Mouse (Mus musculus) cerebellum, adult 9-10 months (tissue): ENCODE data around the gene Sgca.
A peak's percentile ranks its signal among the peaks of the same experiment; 100 is the strongest.
"Not testable (repeated sequence)": the region's sequence is repeated elsewhere in the genome, so short reads cannot be mapped to it uniquely, and the experiment has no call there.

Experiments used
- DNase-seq: peaks from one replicate; pipeline ENCODE4 v3.0.0; 2022

Gene Sgca

DNA sequence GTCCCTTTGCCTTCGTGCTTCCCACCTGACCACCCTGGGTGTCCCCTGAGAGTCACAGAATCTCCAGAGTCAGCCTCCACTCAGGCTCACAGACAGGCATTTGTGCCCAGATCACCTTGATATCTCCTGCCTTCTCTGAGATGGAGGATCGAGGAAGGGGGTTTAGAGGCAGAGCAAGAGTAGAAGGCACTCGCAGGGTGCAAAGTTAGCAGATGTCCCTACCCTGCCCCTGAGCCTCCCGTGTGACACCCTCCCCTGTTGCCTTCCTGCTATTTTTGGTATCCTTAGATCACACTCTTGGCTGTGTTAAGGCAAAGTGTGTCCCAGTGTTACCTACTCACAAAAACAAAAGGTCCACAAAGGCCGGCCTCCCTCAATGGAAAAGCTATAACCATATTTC lies at the start of gene Sgca:
TSS of gene Sgca (minus strand) at position 129 of the 400 bp plus-strand sequence.
- no peak for DNase-seq

DNA sequence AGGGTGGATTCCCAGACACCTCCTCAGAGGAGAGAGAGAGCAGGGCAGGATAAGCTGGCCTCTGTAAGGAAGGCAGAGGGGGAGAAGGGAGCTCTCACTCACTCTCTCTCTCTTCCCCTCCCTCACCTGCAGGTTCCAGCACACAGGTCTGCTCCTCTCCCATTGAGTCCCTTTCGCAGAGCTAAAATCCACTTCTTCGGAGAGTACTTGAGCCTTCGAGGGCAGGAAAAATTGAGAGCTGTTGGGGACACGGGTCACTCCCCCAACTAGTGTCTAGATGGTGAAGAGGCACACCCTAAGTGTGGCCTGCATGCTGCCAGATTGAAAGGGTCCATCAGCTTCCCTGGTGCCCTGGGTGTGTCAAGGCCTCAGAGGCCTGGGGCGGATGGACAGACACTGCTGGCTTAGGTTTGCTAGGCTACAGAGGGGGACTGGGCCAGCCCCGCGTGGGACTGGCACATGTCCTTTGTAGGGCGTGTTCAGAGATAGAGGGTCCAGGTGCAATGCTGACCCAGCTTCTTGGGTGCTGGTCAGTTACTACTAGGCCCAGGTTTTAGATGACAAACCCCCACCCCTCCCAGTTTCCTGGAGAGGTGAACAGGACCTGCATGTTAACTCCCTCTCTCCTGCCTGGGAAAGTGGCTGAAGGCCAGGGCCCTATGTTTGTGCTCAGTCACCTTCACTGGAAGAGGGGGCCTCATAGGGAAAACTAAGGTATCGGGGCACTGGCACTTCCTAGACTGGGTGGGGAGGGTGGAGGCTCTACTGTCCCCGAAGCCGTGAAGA lies 49.3 kb upstream of the Sgca start:
- no peak for DNase-seq

DNA sequence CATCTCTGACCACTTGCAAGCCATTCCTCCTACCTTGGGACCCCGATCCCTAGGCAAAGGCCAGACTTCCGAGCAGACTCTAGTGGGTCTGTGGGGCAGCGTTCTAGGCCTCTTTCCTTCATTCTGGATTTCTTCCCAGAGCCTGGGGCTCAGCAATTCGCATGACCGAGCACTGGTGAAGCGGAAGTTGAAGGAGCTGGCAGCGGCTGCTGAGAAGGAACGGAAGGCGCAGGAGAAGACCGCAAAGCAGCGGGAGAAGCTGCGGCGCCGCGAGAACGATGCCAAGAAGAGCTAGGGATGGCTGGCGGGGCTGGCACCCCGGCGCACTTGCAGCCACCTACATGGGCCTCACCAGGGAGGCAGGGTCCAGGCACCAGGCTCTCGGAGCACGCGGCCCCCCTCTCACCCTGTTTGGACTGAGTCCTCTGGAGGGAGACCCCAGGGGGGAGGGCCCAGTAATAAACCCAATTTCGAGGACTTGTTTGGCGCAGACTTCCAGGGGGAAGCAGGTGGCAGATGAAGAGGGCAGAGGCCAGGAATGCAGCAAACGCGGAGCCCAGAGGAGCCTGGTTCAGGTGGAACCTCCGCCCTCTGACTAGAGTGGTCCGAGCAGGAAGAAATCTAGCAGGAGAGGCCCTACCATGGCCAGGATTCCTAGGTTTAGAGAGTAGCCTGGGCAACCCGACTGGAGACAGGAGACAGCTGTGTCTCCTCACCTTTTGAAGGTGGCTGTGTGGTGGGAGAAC lies 48.5 kb upstream of the Sgca start:
- peak; percentile 96 for DNase-seq

GRCm38 (mm10) chr11:95023481-95023880 lies 47.4 kb upstream of the Sgca start:
- no peak for DNase-seq

GRCm38 (mm10) chr11:95022237-95022992 lies 46.3 kb upstream of the Sgca start:
- DNase-seq: no peak

DNA sequence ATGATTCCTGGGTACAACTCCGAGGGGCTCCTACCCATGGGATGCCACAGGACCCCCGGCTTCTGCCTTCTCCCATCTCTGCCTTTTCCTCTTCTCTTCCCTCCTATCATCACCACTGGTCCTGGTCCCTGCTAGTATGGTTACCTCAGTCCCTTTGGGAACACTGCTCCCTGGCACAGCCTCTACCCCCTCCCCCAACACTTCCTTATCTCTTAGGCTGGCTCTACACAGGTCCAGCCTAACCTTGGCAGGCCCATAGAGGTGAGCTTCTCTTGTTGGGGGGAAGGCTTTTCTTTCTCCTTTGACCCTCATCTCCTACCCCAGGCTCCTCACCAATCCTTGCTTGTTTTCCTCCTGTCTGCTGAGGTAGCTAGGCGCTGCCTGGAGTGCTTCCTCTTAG lies 39.4 kb upstream of the Sgca start:
- DNase-seq: no peak

GRCm38 (mm10) chr11:95012487-95012886 lies 36.4 kb upstream of the Sgca start:
- no peak for DNase-seq

- no peak for DNase-seq
These were observed 35.9 kb upstream of the Sgca start for GRCm38 (mm10) chr11:95012075-95012474.

DNA sequence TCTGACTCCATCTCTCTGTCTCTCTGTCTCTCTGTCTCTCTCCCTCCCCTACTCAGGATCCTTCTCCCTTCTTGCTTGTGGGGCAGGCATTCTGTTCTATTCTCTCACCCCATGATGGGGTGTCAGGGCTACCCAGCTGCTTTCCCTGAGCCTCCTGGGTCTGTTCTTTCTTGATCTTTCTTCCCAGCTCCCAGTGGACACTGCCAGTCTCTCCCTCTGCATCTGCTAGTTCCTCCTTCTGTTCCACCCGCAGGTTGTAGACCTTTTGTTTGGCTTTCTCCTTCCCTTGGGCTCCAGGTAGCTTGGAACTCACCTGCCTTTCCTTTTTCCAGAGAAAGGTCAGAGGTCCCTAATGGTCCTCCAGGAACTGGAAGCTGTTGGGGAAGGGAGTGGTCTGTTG lies 35.3 kb upstream of the Sgca start:
- DNase-seq: no peak

GRCm38 (mm10) chr11:95010841-95011403 lies 34.8 kb upstream of the Sgca start:
- DNase-seq: not testable (repeated sequence)

- DNase-seq: no peak
These were observed 34.1 kb upstream of the Sgca start for GRCm38 (mm10) chr11:95010141-95010739.

GRCm38 (mm10) chr11:95009629-95010014 lies 33.5 kb upstream of the Sgca start, which contains the start of gene Samd14:
TSS of gene Samd14 (plus strand) at chr11:95009879.
- peak; percentile 84 for DNase-seq

DNA sequence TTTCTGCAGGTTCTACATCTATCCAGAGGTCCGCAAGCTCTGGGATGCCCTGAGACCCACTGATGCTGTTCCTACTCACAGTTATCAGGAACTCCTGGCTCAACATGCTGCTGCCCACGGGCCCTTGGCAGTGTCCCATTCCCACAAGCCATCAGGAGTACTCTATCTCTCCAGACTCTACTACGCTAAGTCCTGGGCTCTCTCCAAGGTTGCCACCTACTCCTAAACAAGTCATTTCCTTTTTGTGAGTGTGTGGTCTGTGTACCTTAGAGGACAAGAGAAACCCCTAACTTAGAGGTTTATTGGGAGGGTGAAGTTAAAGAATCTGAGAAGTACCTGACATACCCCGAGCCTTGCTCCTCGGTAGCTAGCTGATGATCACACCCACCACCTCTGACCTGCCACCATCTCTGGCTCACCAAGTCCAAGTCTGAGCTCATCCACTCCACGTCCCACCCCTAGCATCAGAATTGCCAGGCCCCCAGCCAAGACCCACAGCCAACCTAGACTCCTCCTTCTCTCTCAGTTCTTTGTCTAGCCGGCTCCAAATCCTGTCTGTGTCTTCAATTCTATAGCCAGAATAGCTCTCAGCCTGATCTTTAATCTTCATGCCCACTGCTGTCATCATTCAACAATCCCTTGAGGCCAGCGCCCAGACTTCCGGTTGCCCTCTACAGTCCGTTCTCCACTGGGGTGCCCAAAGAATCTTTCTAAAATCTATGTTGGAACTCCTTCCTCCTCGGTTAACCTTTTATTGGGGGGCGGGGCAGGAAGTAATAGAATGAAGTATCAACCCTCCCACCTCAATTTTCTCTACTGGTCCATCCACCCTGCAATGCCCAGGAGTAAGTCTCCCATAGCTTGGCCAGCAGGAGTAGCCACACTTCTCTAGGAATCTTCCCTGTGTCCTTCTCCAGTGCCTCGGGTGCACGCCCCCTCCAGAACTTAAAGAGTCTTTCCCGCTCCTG lies 32.8 kb upstream of the Sgca start:
- DNase-seq: no peak

DNA sequence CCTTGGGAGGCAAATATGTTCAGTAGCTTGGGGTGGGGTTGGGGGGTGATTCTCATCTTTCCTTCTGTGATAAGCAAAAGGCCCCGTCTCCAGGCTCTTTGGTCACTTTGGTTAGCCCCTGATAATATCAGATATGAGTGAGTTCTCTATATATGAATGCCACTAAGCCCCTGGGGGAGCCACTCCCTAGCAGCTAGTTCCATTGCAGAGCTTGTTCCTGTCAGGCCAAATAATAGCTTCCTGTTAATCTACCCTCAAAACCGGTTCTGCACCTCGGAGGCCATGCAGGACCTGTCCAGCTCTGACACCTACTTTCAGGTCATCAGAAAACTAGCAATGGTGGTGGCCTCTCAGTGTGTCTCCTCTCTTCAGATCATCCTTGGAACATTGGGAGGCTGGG lies 31.3 kb upstream of the Sgca start:
- DNase-seq: no peak

GRCm38 (mm10) chr11:95006525-95007219 lies 30.5 kb upstream of the Sgca start:
- DNase-seq: no peak

- DNase-seq: no peak
These were observed 29.9 kb upstream of the Sgca start for GRCm38 (mm10) chr11:95006038-95006437.

- no peak for DNase-seq
These were observed 28.7 kb upstream of the Sgca start for GRCm38 (mm10) chr11:95004937-95005198.

DNA sequence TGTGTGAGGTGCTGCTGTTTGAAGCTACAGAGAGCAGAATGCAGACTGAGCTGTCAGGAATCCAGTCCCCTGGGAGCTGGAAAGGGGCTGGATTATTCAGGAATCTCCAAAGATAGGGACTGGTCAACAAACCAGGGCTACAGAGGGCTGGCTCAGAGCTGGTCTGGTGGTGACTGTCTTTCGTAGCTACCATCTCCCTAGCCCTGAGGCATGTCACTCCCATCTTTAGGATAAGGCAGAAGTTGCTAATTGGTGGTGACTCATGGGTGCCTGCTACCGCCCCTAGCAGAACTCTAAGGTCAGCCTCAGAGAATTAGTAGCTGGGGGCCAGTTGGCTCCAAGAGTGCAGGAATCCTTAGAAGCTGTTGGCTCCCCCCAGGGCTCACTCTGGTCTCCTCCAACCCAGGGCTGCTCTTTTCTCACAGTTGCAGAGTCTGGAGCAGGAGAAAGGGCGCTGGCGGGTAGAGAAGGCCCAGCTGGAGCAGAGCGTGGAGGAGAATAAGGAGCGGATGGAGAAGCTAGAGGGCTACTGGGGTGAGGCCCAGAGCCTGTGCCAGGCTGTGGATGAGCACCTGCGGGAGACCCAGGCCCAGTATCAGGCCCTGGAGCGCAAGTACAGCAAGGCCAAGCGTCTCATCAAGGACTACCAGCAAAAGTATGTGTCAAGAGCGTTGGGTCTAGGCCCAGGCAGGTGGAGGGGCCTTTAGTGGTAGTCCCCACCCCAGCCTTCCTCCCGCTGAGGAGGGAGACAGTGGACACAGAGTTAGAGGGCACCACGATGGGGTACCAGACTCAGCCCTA lies 28.2 kb upstream of the Sgca start:
- no peak for DNase-seq

DNA sequence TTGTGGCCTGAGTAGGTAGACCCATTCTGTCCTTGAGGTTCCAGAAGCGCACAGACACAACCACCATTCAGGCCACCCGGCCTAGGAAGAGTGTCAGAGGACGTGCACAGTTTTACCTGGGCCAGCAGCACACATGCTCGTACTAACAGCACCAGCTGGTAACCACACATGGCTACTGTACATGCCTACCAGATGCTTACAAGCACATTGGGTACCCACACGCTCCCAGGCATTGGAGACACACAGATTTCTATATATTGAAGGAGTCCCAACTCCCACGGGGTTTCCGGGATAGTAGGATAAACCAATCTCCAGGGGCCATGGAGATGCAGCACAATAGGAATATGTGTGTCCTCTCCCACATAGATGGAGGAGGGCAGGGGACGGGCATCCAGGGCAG lies 26.6 kb upstream of the Sgca start:
- DNase-seq: no peak
